Mouse (Mus musculus) gastrocnemius, postnatal 14 days (tissue): ENCODE results near the gene Grm3. TPM values are rescaled to one million over a fixed set of nuclear protein-coding genes. Genes with fewer than 3 reads are reported as not detected.

Experiments
- DNase-seq: peaks from one replicate; pipeline ENCODE4 v3.0.0; 2021; ENCODE audit warnings: mixed read lengths
- intact Hi-C: fragments of 180-260 bp; cut with DNase I; formaldehyde crosslinking; loops from one replicate; pipeline ENCODE4 v1.15.1; 2025; ENCODE audit warnings: low total_unique reads
- total RNA-seq, 2 experiments: library from RNA; stranded (reverse); gene quantifications; 2 replicates each; pipeline ENCODE4 v1.2.3; 2021

Grm3 gene
- total RNA-seq, 2 experiments from 2014 or later: 0.13 TPM; not detected in 1

GRCm38 (mm10) chr5:9627220-9627619, 97.8 kb downstream of the Grm3 start:
- no peak for DNase-seq
- intact Hi-C loops: no loop called here

- DNase-seq: no peak
- intact Hi-C loops: no loop called here
These were observed 100.6 kb downstream of the Grm3 start for GRCm38 (mm10) chr5:9624396-9624795.

- DNase-seq: no peak
- intact Hi-C loops: no loop called here
These were observed 101.9 kb downstream of the Grm3 start for GRCm38 (mm10) chr5:9623095-9623459.

GRCm38 (mm10) chr5:9622264-9623094, 102.5 kb downstream of the Grm3 start:
- intact Hi-C loops: no loop called here
- DNase-seq: no peak

- intact Hi-C loops: no loop called here
- DNase-seq: no peak
These were observed 103.4 kb downstream of the Grm3 start for GRCm38 (mm10) chr5:9621417-9622067.

GRCm38 (mm10) chr5:9579021-9579420, 145.9 kb downstream of the Grm3 start:
- intact Hi-C loops: no loop called here
- DNase-seq: no peak

- intact Hi-C loops: no loop called here
These were observed 146.4 kb downstream of the Grm3 start for GRCm38 (mm10) chr5:9578571-9578970.

GRCm38 (mm10) chr5:9570946-9571345, 154.0 kb downstream of the Grm3 start:
- DNase-seq: no peak
- intact Hi-C loops: no loop called here

More at GRCm38 (mm10) chr5:9578571-9578970, 146.4 kb downstream of the Grm3 start:
- DNase-seq: no peak

- intact Hi-C loops: no loop called here
- DNase-seq: no peak
These were observed 167.3 kb downstream of the Grm3 start for GRCm38 (mm10) chr5:9557706-9558105.

- no peak for DNase-seq
These were observed 184.0 kb downstream of the Grm3 start for GRCm38 (mm10) chr5:9540822-9541557.

GRCm38 (mm10) chr5:9525507-9525906, 199.5 kb downstream of the Grm3 start:
- no peak for DNase-seq
- intact Hi-C loops: no loop called here

More at GRCm38 (mm10) chr5:9540822-9541557, 184.0 kb downstream of the Grm3 start:
- intact Hi-C loops: no loop called here

GRCm38 (mm10) chr5:9511027-9511426, 213.9 kb downstream of the Grm3 start:
- no peak for DNase-seq
- intact Hi-C loops: no loop called here

GRCm38 (mm10) chr5:9497235-9497634, 227.7 kb downstream of the Grm3 start:
- intact Hi-C loops: no loop called here
- DNase-seq: no peak

GRCm38 (mm10) chr5:9495456-9495855, 229.5 kb downstream of the Grm3 start:
- intact Hi-C loops: no loop called here
- DNase-seq: no peak

- DNase-seq: no peak
- intact Hi-C loops: no loop called here
These were observed 247.4 kb downstream of the Grm3 start for GRCm38 (mm10) chr5:9477587-9477986.

- no peak for DNase-seq
- intact Hi-C loops: no loop called here
These were observed 271.7 kb downstream of the Grm3 start for GRCm38 (mm10) chr5:9453298-9453697.

- intact Hi-C loops: no loop called here
- DNase-seq: no peak
These were observed 275.4 kb downstream of the Grm3 start for GRCm38 (mm10) chr5:9449570-9449969.

- intact Hi-C loops: no loop called here
- DNase-seq: no peak
These were observed 276.0 kb downstream of the Grm3 start for GRCm38 (mm10) chr5:9448931-9449330.

- intact Hi-C loops: no loop called here
- DNase-seq: no peak
These were observed 278.8 kb downstream of the Grm3 start for GRCm38 (mm10) chr5:9446146-9446545.
